Mouse (Mus musculus) urinary bladder, postnatal 14 days (tissue): ENCODE results near the gene Aven.

ENCODE experiments used
- DNase-seq: peaks from one replicate; pipeline ENCODE4 v3.0.0; 2021; ENCODE audit warnings: low spot score

Gene Aven

GRCm38 (mm10) chr2:112490483-112491196 is 2.1 kb upstream of the Aven start:
- no peak for DNase-seq

- DNase-seq, result no peak
These were observed 1.1 kb upstream of the Aven start for GRCm38 (mm10) chr2:112491629-112492028.

GRCm38 (mm10) chr2:112492431-112492855 is 321 bp upstream of the Aven start:
- DNase-seq, result no peak

GRCm38 (mm10) chr2:112493539-112494260 is 936 bp downstream of the Aven start:
- DNase-seq, result no peak

- DNase-seq, result no peak
These were observed 5.1 kb downstream of the Aven start for GRCm38 (mm10) chr2:112497851-112498250.

- peak; percentile 73 for DNase-seq
These were observed 8.4 kb downstream of the Aven start for GRCm38 (mm10) chr2:112501209-112501608.

GRCm38 (mm10) chr2:112503978-112504377 is 11.2 kb downstream of the Aven start:
- DNase-seq, result no peak

GRCm38 (mm10) chr2:112506841-112507435 is 14.2 kb downstream of the Aven start:
- DNase-seq, result no peak

GRCm38 (mm10) chr2:112507444-112507843 is 14.7 kb downstream of the Aven start:
- DNase-seq, result no peak

- no peak for DNase-seq
These were observed 17.4 kb downstream of the Aven start for GRCm38 (mm10) chr2:112510140-112510539.

- no peak for DNase-seq
These were observed 20.3 kb downstream of the Aven start for GRCm38 (mm10) chr2:112513036-112513435.

- DNase-seq, result no peak
These were observed 24.0 kb downstream of the Aven start for GRCm38 (mm10) chr2:112516728-112517127.

GRCm38 (mm10) chr2:112517218-112517617 is 24.5 kb downstream of the Aven start:
- no peak for DNase-seq

GRCm38 (mm10) chr2:112518541-112518940 is 25.8 kb downstream of the Aven start:
- DNase-seq, result no peak

- no peak for DNase-seq
These were observed 28.0 kb downstream of the Aven start for GRCm38 (mm10) chr2:112520526-112521482.

- no peak for DNase-seq
These were observed 34.2 kb downstream of the Aven start for GRCm38 (mm10) chr2:112526933-112527332.

- DNase-seq, result no peak
These were observed 40.2 kb downstream of the Aven start for GRCm38 (mm10) chr2:112532812-112533496.

- DNase-seq, result no peak
These were observed 42.0 kb downstream of the Aven start for GRCm38 (mm10) chr2:112534677-112535222.

- no peak for DNase-seq
These were observed 46.0 kb downstream of the Aven start for GRCm38 (mm10) chr2:112538783-112539182.

- DNase-seq, result no peak
These were observed 49.0 kb downstream of the Aven start for GRCm38 (mm10) chr2:112541695-112542285.

GRCm38 (mm10) chr2:112556527-112556926 is 63.8 kb downstream of the Aven start:
- no peak for DNase-seq
